Mouse (Mus musculus) urinary bladder, postnatal 0 days (tissue): ENCODE results near the gene Tor1a. TPM values are rescaled to one million over a fixed set of nuclear protein-coding genes. Genes with fewer than 3 reads are reported as not detected.

Experiments
- polyA plus RNA-seq: library from polyadenylated mRNA; unstranded; fragments of >200 nt; fragmentation: Nextera tagmentation; extraction: Ambion mirVana; gene quantifications from 2 replicates; pipeline ENCODE4 v1.2.1, GENCODE M21; 2015

Gene Tor1a
- 42.0 and 43.5 TPM in 2 replicates for polyA plus RNA-seq

DNA sequence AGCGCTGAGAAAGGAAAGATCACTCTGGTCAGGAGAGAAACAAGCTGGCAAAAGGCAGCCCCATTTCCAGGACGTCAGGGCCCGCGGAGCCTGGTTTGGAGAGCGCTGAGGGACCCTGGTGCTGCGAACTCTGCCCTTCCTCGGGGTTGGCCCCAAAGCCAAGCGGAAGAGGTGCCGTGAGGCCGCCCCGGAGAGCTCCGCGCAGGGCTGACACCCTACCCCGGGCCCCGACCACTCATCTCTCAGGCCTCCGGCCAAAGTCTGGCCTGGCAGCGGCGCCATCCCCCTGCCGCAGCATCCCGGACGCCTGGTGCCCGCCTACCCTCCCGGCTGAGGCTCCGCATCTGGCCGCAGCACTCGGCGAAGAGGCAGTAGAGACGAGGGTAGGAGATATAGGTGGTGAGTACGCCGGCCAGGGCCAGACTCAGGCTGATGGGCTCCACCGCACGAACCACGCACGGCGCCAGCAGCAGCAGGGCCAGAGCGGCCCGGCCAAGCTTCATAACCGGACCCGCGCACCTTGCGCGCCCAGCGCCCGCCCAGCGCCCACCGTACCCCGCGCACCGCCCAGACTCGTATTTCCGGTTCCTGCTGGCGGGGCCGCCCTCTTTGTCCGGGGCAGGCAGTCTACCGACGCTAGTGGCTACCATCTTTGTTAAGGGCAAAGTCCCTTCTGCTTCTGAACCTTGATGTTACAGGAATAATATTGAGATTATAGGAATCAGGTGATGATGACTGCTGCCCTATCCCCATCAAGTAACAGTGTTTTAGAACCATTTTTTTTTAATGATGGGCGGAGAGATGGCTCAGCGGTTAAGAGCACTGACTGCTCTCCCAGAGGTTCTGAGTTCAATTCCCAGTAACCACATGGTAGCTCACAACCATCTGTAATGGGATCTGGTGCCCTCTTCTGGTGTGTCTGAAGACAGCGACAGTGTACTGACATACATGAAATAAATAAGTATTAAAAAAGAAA, at the start of gene Tor1a:
Gene Tor1a, minus strand, starts transcription at position 582 of the 976 bp plus-strand sequence.

DNA sequence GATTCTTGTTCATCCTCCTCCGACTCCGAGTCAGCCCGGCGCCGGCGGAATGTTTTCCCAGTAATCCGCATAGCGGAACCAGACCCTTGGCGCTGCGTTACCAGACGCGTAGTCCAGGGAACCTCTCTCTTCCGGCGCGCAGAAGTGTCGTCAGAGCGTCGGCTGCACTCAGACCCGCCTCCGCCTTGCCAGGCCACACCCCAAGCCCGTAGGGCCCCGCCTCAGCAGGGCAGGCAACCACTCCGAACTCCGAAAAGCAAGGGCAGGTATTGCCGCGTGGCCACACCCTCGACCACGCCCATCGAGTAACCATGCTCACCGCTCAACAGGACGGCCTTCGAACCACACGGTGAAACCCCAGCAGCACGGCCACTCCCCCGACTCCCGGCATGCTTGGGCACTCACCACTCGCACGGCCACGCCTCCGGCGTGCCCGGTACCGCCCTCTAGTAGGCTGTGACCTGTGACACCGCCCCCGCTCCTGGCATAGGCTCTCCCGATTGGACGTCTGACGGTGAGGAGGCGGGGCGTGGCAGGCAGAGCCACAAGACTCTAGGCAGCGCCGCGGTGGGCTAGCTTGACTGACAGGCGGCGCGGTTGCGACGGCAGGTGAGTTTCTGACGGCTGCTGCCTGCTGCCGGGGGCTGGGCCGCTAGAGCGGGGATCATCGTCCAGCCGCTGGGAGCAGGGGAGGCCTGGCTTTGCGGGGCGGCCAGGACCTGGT, 14.2 kb upstream of the Tor1a start, which contains the start of the genes BC005624 and Usp20:
Gene BC005624, minus strand, starts transcription at position 412 of the 724 bp plus-strand sequence.
Gene Usp20, plus strand, starts transcription at position 490 of the 724 bp plus-strand sequence.

DNA sequence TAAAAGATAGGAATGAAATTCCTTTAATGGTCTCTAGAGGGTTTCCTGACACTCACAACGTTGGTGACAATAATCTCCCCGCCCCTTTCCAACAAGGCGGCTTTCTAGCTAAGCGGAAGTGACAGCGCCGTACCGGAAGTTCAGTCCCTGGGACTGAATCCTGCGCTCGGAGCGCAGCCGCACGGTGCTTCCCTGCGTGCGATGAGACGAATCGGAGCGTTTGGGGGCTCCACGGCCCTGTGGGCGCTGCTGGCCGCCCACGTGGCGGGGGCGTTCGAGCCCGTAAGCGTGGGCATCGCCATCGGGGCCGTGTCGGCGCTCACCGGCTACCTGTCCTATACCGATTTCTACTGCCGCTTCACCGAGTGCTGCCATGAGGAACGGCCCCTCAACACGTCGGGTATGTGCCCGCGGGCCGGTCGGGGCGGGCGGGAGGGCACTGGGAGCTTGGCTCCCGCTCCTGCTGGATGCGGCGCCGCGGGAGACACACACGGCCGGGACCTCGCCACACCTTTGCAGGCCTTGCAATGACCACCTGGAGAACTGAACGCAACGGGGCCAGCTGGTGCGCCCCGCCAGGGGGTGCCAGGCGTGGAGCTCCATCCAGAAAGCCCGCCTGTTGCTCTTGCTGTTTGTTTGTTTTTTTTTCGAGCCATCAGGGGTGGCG, 14.8 kb downstream of the Tor1a start, which contains the start of gene Tor1b:
Gene Tor1b, plus strand, starts transcription at position 136 of the 667 bp plus-strand sequence.

DNA sequence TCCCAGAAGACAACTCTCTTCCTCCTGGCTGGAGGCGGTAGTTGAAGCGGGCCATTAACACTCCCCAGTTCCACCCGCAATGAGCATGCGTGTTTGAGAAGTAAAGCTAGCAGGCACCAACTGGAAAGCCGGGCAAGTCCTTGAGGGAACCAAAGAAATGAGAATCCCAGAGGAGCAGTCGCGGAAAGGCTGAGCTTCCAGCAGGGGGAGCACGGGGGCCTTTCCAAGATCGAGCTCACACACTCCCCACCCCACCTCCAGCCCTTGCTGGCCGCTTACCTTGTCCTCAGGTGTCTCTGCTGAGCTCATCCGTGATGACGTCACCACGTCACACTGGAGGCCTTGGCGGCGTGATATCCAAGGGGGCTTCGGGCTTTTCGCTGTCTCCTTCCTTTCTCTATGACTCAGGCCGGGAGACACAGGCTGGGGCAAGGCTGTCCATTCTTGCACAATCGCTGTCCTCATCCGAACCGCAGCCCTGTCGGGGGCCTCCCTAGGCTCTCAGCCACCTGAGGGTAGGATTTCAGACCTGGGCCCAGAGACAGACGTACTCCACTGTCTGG, 38.2 kb downstream of the Tor1a start, which contains the start of gene Ptges:
Gene Ptges, minus strand, starts transcription at position 381 of the 563 bp plus-strand sequence.

Other genes starting within 250 kb of the Tor1a start
- gene 1700001O22Rik, start 164.3 kb downstream of the Tor1a start, polyA plus RNA-seq = 0.79 and 0.87 TPM in 2 replicates
- gene Ntmt1, start 160.1 kb downstream of the Tor1a start, polyA plus RNA-seq = 87.4 and 95.0 TPM in 2 replicates
- 19.2 and 20.4 TPM in 2 replicates for gene Asb6, start 137.6 kb downstream of the Tor1a start, polyA plus RNA-seq
- gene Prrx2, start 133.0 kb downstream of the Tor1a start, polyA plus RNA-seq = 5.0 and 5.5 TPM in 2 replicates
- 33.3 and 40.7 TPM in 2 replicates for gene Ptges, start 38.1 kb downstream of the Tor1a start, polyA plus RNA-seq
- gene Tor1b, start 15.0 kb downstream of the Tor1a start, polyA plus RNA-seq = 26.5 and 29.4 TPM in 2 replicates
- gene BC005624, start 14.3 kb upstream of the Tor1a start, polyA plus RNA-seq = 33.1 and 34.8 TPM in 2 replicates
- 6.8 and 7.1 TPM in 2 replicates for gene Usp20, start 14.3 kb upstream of the Tor1a start, polyA plus RNA-seq
- gene Fnbp1, start 174.1 kb upstream of the Tor1a start, polyA plus RNA-seq = 47.6 and 48.3 TPM in 2 replicates
- gene Gpr107, start 184.4 kb upstream of the Tor1a start, polyA plus RNA-seq = 25.7 and 27.8 TPM in 2 replicates